ENCODE assay signal across 15 mouse cellular contexts in the genomic region with DNA sequence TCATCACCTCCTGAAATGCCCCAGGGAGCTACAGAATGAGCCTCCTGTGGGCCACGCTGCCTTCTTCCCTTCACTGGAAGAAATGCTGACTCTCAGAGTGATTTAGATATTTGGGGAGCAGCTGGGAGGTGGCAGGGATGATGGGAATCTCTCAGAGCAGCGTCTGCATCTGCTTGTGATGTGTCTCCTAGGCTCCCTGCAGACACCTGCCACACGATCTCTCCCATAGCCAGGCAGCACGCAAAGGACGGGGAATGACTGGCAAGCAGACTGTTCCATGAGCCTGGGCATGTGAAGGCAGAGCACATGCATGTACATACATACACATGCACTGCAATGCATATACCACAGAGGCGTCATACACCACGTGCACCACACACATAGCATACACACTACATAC.
A peak's percentile ranks its signal among the peaks of the same experiment; 100 is the strongest.
DNase-seq lines count a peak whose midpoint lies in the region; ATAC-seq and TF ChIP-seq lines count a peak whose summit lies in the region.
"Had no signal": no experiment of that assay in that cellular context is flagged by ENCODE, and none has a peak within 500 bp of the region (broad histone marks: within the 10 kb centered on the region; RNA-seq: fewer than 3 reads in every experiment).

No protein-coding gene starts in this region.

- H3K4me2 ChIP-seq in forebrain, embryonic 14.5 days (ENCODE audit: low read length): no peak overlapping the region
- H3K4me2 ChIP-seq in forebrain, embryonic 11.5 days (ENCODE audit: low read depth, low read length, severe bottlenecking): no peak overlapping the region
- no peak overlapping the region for H3K4me2 ChIP-seq in intestine, embryonic 14.5 days (ENCODE audit: low read length)
- no peak overlapping the region for H3K4me2 ChIP-seq in intestine, postnatal 0 days (replicated peaks; ENCODE audit: low read depth)
- H3K4me2 ChIP-seq in neural tube, embryonic 15.5 days: no peak overlapping the region
- H3K4me2 ChIP-seq: embryonic facial prominence, embryonic 12.5 days; heart, embryonic 13.5 days had no signal

- no peaks in the 10 kb centered on the region for H3K27me3 ChIP-seq in forebrain, embryonic 14.5 days (replicated peaks; ENCODE audit: control insufficient read depth, insufficient read depth, low read length)
- H3K27me3 ChIP-seq in forebrain, embryonic 11.5 days (ENCODE audit: control insufficient read depth, insufficient read depth, low read length): no peaks in the 10 kb centered on the region
- no peaks in the 10 kb centered on the region for H3K27me3 ChIP-seq in intestine, embryonic 14.5 days (replicated peaks; ENCODE audit: control insufficient read depth, insufficient read depth, low read length)
- no peaks in the 10 kb centered on the region for H3K27me3 ChIP-seq in intestine, postnatal 0 days (replicated peaks; ENCODE audit: control insufficient read depth, insufficient read depth, low read length)
- no peaks in the 10 kb centered on the region for H3K27me3 ChIP-seq in neural tube, embryonic 15.5 days (replicated peaks)
- H3K27me3 ChIP-seq: embryonic facial prominence, embryonic 12.5 days; heart, embryonic 13.5 days had no signal

- no peak overlapping the region for H3K9ac ChIP-seq in forebrain, embryonic 14.5 days (ENCODE audit: low read length)
- H3K9ac ChIP-seq in forebrain, embryonic 11.5 days (ENCODE audit: low read length): no peak overlapping the region
- no peak overlapping the region for H3K9ac ChIP-seq in intestine, embryonic 14.5 days (ENCODE audit: low read length)
- H3K9ac ChIP-seq in intestine, postnatal 0 days (ENCODE audit: low read depth, low read length): no peak overlapping the region
- H3K9ac ChIP-seq in neural tube, embryonic 15.5 days (replicated peaks): no peak overlapping the region
- H3K9ac ChIP-seq: embryonic facial prominence, embryonic 12.5 days; heart, embryonic 13.5 days had no signal

- no peaks in the 10 kb centered on the region for H3K36me3 ChIP-seq in forebrain, embryonic 14.5 days (ENCODE audit: control insufficient read depth, insufficient read depth, low read length)
- H3K36me3 ChIP-seq in forebrain, embryonic 11.5 days (ENCODE audit: control insufficient read depth, insufficient read depth, low read length): no peaks in the 10 kb centered on the region
- H3K36me3 ChIP-seq in intestine, embryonic 14.5 days (ENCODE audit: control insufficient read depth, insufficient read depth, low read length): no peaks in the 10 kb centered on the region
- no peaks in the 10 kb centered on the region for H3K36me3 ChIP-seq in intestine, postnatal 0 days (ENCODE audit: control insufficient read depth, insufficient read depth)
- H3K36me3 ChIP-seq in neural tube, embryonic 15.5 days: no peaks in the 10 kb centered on the region
- H3K36me3 ChIP-seq: embryonic facial prominence, embryonic 12.5 days; heart, embryonic 13.5 days had no signal

- no peak for ATAC-seq in forebrain, embryonic 14.5 days
- ATAC-seq in forebrain, embryonic 11.5 days (replicated peaks; ENCODE audit: low FRiP score): no peak
- no peak for ATAC-seq in intestine, embryonic 14.5 days (replicated peaks; ENCODE audit: low FRiP score, low TSS enrichment, low read depth)
- no peak for ATAC-seq in intestine, postnatal 0 days
- peak; percentile 47; the same call in 1 of the 2 replicates for ATAC-seq in neural tube, embryonic 15.5 days (ENCODE audit: low FRiP score)

- DNase-seq in forebrain, embryonic 14.5 days (ENCODE audit: low spot score): peak; percentile 27
- no peak for DNase-seq in forebrain, embryonic 11.5 days (ENCODE audit: low spot score)
- DNase-seq in intestine, embryonic 14.5 days (ENCODE audit: low spot score): peak; percentile 12
- peak; percentile 14 for DNase-seq in right cerebral cortex, adult 18-20 months
- DNase-seq in right cerebral cortex, postnatal 4 days: no peak
- no peak for DNase-seq in thymus, postnatal 0 days (ENCODE audit: low spot score)
- DNase-seq: kidney, adult 2 months; kidney, postnatal 25 days; lung, adult 18-20 months; lung, postnatal 36 days; thymus, adult 18-20 months had no signal

- no peak overlapping the region for H3K27ac ChIP-seq in forebrain, embryonic 14.5 days (ENCODE audit: low read depth, low read length)
- no peak overlapping the region for H3K27ac ChIP-seq in forebrain, embryonic 11.5 days (ENCODE audit: low read depth, low read length)
- H3K27ac ChIP-seq in intestine, embryonic 14.5 days (ENCODE audit: low read depth): no peak overlapping the region
- H3K27ac ChIP-seq in intestine, postnatal 0 days (ENCODE audit: low read depth, low read length): no peak overlapping the region
- H3K27ac ChIP-seq in neural tube, embryonic 15.5 days (replicated peaks): no peak overlapping the region
- H3K27ac ChIP-seq: embryonic facial prominence, embryonic 12.5 days; heart, embryonic 13.5 days had no signal

- H3K4me1 ChIP-seq in forebrain, embryonic 14.5 days (ENCODE audit: control insufficient read depth, insufficient read depth, low read length): no peaks in the 10 kb centered on the region; the same call in 1 of the 2 replicates
- no peaks in the 10 kb centered on the region for H3K4me1 ChIP-seq in forebrain, embryonic 11.5 days (replicated peaks; ENCODE audit: control insufficient read depth, insufficient read depth, low read length)
- no peaks in the 10 kb centered on the region for H3K4me1 ChIP-seq in intestine, embryonic 14.5 days (replicated peaks; ENCODE audit: control insufficient read depth, insufficient read depth, low read length)
- H3K4me1 ChIP-seq in intestine, postnatal 0 days (replicated peaks; ENCODE audit: control insufficient read depth, insufficient read depth, low read length): no peaks in the 10 kb centered on the region
- H3K4me1 ChIP-seq in neural tube, embryonic 15.5 days: peaks cover 24% of the 10 kb centered on the region
- H3K4me1 ChIP-seq: embryonic facial prominence, embryonic 12.5 days had no signal

- 82% methylated on average over 7 of the region's 7 CpGs for WGBS in forebrain, embryonic 14.5 days
- 81% methylated on average over 7 of the region's 7 CpGs for WGBS in forebrain, embryonic 11.5 days
- 87% methylated on average over 7 of the region's 7 CpGs for WGBS in intestine, embryonic 14.5 days
- WGBS in intestine, postnatal 0 days: 86% methylated on average over 7 of the region's 7 CpGs
- WGBS in neural tube, embryonic 15.5 days: 45% methylated on average over 7 of the region's 7 CpGs

- no peak for TF ChIP-seq CTCF in intestine, postnatal 0 days (IDR thresholded peaks at IDR 0.05; ENCODE audit: low read depth)

- H3K4me3 ChIP-seq in forebrain, embryonic 14.5 days (ENCODE audit: low read depth, low read length): no peak overlapping the region
- no peak overlapping the region for H3K4me3 ChIP-seq in forebrain, embryonic 11.5 days (ENCODE audit: low read depth, low read length)
- H3K4me3 ChIP-seq in intestine, embryonic 14.5 days (ENCODE audit: low read depth, low read length): no peak overlapping the region
- no peak overlapping the region for H3K4me3 ChIP-seq in intestine, postnatal 0 days (ENCODE audit: low read depth, low read length)
- H3K4me3 ChIP-seq in neural tube, embryonic 15.5 days (replicated peaks): no peak overlapping the region
- H3K4me3 ChIP-seq: embryonic facial prominence, embryonic 12.5 days; heart, embryonic 13.5 days had no signal

- no peaks in the 10 kb centered on the region for H3K9me3 ChIP-seq in forebrain, embryonic 14.5 days (replicated peaks; ENCODE audit: control insufficient read depth, low read length)
- H3K9me3 ChIP-seq in forebrain, embryonic 11.5 days (ENCODE audit: control insufficient read depth, low read length): no peaks in the 10 kb centered on the region
- H3K9me3 ChIP-seq in intestine, embryonic 14.5 days (ENCODE audit: control insufficient read depth, low read length): no peaks in the 10 kb centered on the region
- H3K9me3 ChIP-seq in intestine, postnatal 0 days (ENCODE audit: control insufficient read depth): no peaks in the 10 kb centered on the region
- no peaks in the 10 kb centered on the region for H3K9me3 ChIP-seq in neural tube, embryonic 15.5 days (replicated peaks)
- H3K9me3 ChIP-seq: embryonic facial prominence, embryonic 12.5 days; heart, embryonic 13.5 days had no signal

Comparison
In these comparisons a context has a peak if more than half of its experiments do, and no peak if none do; other contexts are left out.
1. DNase-seq: peak in forebrain, embryonic 14.5 days (single experiment), intestine, embryonic 14.5 days (single experiment) and right cerebral cortex, adult 18-20 months (single experiment); none in forebrain, embryonic 11.5 days (single experiment), right cerebral cortex, postnatal 4 days (single experiment) and thymus, postnatal 0 days (single experiment).